Mouse (Mus musculus) thymus, adult 2 months (tissue): Measurements from ENCODE around the gene Nutf2-ps1. TPM values are rescaled to one million over a fixed set of nuclear protein-coding genes. Genes with fewer than 3 reads are reported as not detected.

Experiments
- DNase-seq: peaks from one replicate; pipeline ENCODE4 v3.0.0; 2021
- H3K27ac ChIP-seq: fragments of 200-500 bp; 2 replicates; pipeline ENCODE4 v1.5.1; 2012; ENCODE audit warnings: low read length, control low read depth; ENCODE audit not compliant: control insufficient read depth, insufficient read depth
- H3K27me3 ChIP-seq: fragments of 200-500 bp; 2 replicates; pipeline ENCODE4 v1.6.1; 2012; ENCODE audit warnings: mild to moderate bottlenecking, low read length, moderate library complexity, mixed read lengths; ENCODE audit not compliant: control insufficient read depth, insufficient read depth
- H3K36me3 ChIP-seq: fragments of 200-500 bp; 2 replicates; pipeline ENCODE4 v1.6.1; 2012; ENCODE audit warnings: mild to moderate bottlenecking, low read length, moderate library complexity; ENCODE audit not compliant: control insufficient read depth, insufficient read depth
- H3K4me1 ChIP-seq: fragments of 200-500 bp; replicated peaks from 2 replicates; pipeline ENCODE4 v1.6.1; 2012; ENCODE audit warnings: low read length; ENCODE audit not compliant: control insufficient read depth, insufficient read depth
- H3K4me3 ChIP-seq: fragments of 200-500 bp; 2 replicates; pipeline ENCODE4 v1.5.1; 2012; ENCODE audit warnings: mild to moderate bottlenecking, low read length, control low read depth, moderate library complexity; ENCODE audit not compliant: control insufficient read depth, insufficient read depth
- CTCF ChIP-seq: fragments of 200-500 bp; IDR thresholded peaks from 2 replicates; pipeline ENCODE4 v1.5.1; 2012; ENCODE audit warnings: mild to moderate bottlenecking, control low read depth, low read length, moderate library complexity, borderline replicate concordance; ENCODE audit not compliant: control insufficient read depth, poor library complexity, insufficient read depth; ENCODE audit errors: extremely low read depth
- POLR2A ChIP-seq: fragments of 200-500 bp; IDR thresholded peaks from 2 replicates; pipeline ENCODE4 v1.6.1; 2012; ENCODE audit warnings: mild to moderate bottlenecking, low read length, control low read depth, moderate library complexity; ENCODE audit not compliant: control insufficient read depth, poor library complexity, insufficient read depth; ENCODE audit errors: extremely low read depth
- WGBS: fragments of 180-500 bp; shearing (Covaris S2); methylation state at CpG from one replicate; pipeline ENCODE4 v1.1.7; 2018; 5-methylcytosine and 5-hydroxymethylcytosine counted together
- polyA plus RNA-seq: library from polyadenylated mRNA; depleted of rRNA; stranded (reverse); fragments of >200 nt; gene quantifications from 2 replicates; pipeline ENCODE4 v1.2.3, GENCODE M21; 2012; rRNA removed

Nutf2-ps1 gene
- polyA plus RNA-seq, 1 experiment: 171 TPM

- no peak for DNase-seq
- WGBS: 94% methylated on average over 12 of the region's 12 CpGs
- TF ChIP-seq CTCF (no peak), POLR2A (no peak)
- H3K27me3 ChIP-seq: no peaks in the 10 kb centered on the region
- H3K4me3 ChIP-seq: no peak overlapping the region
- H3K4me1 ChIP-seq: peaks cover 16% of the 10 kb centered on the region
- no peak overlapping the region for H3K27ac ChIP-seq
- no peaks in the 10 kb centered on the region for H3K36me3 ChIP-seq
These were observed 37.9 kb downstream of the Nutf2-ps1 start for GRCm38 (mm10) chr19:53550972-53551371.

DNA sequence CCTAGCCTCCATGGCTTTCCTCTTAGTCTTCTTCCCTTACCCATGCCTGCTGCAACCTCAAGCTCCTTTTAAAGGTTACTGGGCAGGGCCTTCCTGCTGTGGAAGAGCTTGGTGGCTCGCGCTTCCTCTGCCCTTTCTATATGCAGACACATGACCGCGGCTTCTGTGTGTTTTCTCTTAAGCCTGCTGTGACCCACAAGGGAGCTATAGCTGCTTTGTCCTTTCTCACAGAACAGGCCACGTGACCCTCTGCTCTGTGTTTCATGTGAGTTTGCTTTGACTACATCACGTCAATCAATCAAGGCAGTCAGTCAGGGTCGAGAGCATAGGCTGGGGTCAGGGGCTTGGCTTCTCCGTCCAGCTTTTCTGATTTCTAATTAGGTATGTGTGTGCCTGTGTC is 41.3 kb downstream of the Nutf2-ps1 start:
- no peaks in the 10 kb centered on the region for H3K27me3 ChIP-seq
- DNase-seq: no peak
- no peak overlapping the region for H3K27ac ChIP-seq
- H3K4me1 ChIP-seq: peaks cover 14% of the 10 kb centered on the region
- H3K36me3 ChIP-seq: peaks cover 8% of the 10 kb centered on the region
- 23% methylated on average over 8 of the region's 8 CpGs for WGBS
- no peak overlapping the region for H3K4me3 ChIP-seq
- TF ChIP-seq CTCF (no peak), POLR2A (no peak)

- H3K36me3 ChIP-seq: peaks cover 33% of the 10 kb centered on the region
- WGBS: 46% methylated on average over 4 of the region's 4 CpGs
- H3K27ac ChIP-seq: no peak overlapping the region
- no peak for DNase-seq
- no peaks in the 10 kb centered on the region for H3K27me3 ChIP-seq
- no peak overlapping the region for H3K4me3 ChIP-seq
- peaks cover 14% of the 10 kb centered on the region for H3K4me1 ChIP-seq
- TF ChIP-seq CTCF (no peak), POLR2A (no peak)
These were observed 43.8 kb downstream of the Nutf2-ps1 start for GRCm38 (mm10) chr19:53544923-53545561.

GRCm38 (mm10) chr19:53543602-53544001 is 45.3 kb downstream of the Nutf2-ps1 start:
- TF ChIP-seq POLR2A (no peak), CTCF (no peak)
- Histone ChIP-seq H3K27me3 (no peaks in the 10 kb centered on the region), H3K36me3 (peaks cover 42% of the 10 kb centered on the region), H3K4me1 (peaks cover 20% of the 10 kb centered on the region), H3K4me3 (no peak overlapping the region), H3K27ac (no peak overlapping the region)
- 93% methylated on average over 5 of the region's 5 CpGs for WGBS
- no peak for DNase-seq

GRCm38 (mm10) chr19:53539296-53539695 is 49.6 kb downstream of the Nutf2-ps1 start:
- Histone ChIP-seq H3K27ac (no peak overlapping the region), H3K36me3 (peaks cover 65% of the 10 kb centered on the region), H3K4me3 (no peak overlapping the region), H3K4me1 (peaks cover 43% of the 10 kb centered on the region), H3K27me3 (no peaks in the 10 kb centered on the region)
- 83% methylated on average over 3 of the region's 3 CpGs for WGBS
- TF ChIP-seq CTCF: no peak
- TF ChIP-seq POLR2A: no peak
- no peak for DNase-seq

GRCm38 (mm10) chr19:53538796-53539195 is 50.1 kb downstream of the Nutf2-ps1 start:
- H3K4me3 ChIP-seq: no peak overlapping the region
- H3K4me1 ChIP-seq: peaks cover 41% of the 10 kb centered on the region
- WGBS: 72% methylated on average over 5 of the region's 5 CpGs
- H3K27me3 ChIP-seq: no peaks in the 10 kb centered on the region
- peaks cover 69% of the 10 kb centered on the region for H3K36me3 ChIP-seq
- no peak overlapping the region for H3K27ac ChIP-seq
- no peak for TF ChIP-seq CTCF
- no peak for TF ChIP-seq POLR2A
- no peak for DNase-seq

Other genes with a start within 250 kb of the Nutf2-ps1 start
- gene Gm10197, start 217.3 kb downstream of the Nutf2-ps1 start, polyA plus RNA-seq: not detected in 2 replicates
- gene Smndc1, start 198.5 kb downstream of the Nutf2-ps1 start, polyA plus RNA-seq: 6.7 and 6.8 TPM in 2 replicates
- gene Dusp5, start 60.0 kb downstream of the Nutf2-ps1 start, polyA plus RNA-seq: 46.7 and 57.6 TPM in 2 replicates
- gene Smc3, start 11.3 kb upstream of the Nutf2-ps1 start, polyA plus RNA-seq: 8.7 and 9.0 TPM in 2 replicates
- gene Rbm20, start 88.2 kb upstream of the Nutf2-ps1 start, polyA plus RNA-seq: 1.4 and 9.8 TPM in 2 replicates